Mouse (Mus musculus): ENCODE measurements around the gene Il11. TPM values are rescaled to one million over a fixed set of nuclear protein-coding genes. Genes with fewer than 3 reads are reported as not detected.
"Not testable (repeated sequence)": the region's sequence is repeated elsewhere in the genome, so short reads cannot be mapped to it uniquely, and the experiment has no call there.

The Il11 gene
- polyA plus RNA-seq (2014; fragmentation: Nextera tagmentation; extraction: Ambion mirVana): not detected in 2 replicates

- no peaks in the 10 kb centered on the region for H3K9me3 ChIP-seq (ENCODE audit: low read depth, low read length)
- H3K4me2 ChIP-seq: no peak within 1 kb of the TSS
- H3K4me1 ChIP-seq (ENCODE audit: insufficient read depth): peaks cover 3% of the 10 kb centered on the region; the same call in 1 of the 2 replicates
- WGBS: 66% methylated on average over 2 of the region's 2 CpGs
- no peak within 1 kb of the TSS for H3K27ac ChIP-seq (ENCODE audit: low read depth)
- no peaks in the 10 kb centered on the region for H3K36me3 ChIP-seq (ENCODE audit: insufficient read depth)
- no peak for TF ChIP-seq CTCF (IDR thresholded peaks at IDR 0.05; ENCODE audit: low read depth)
- DNase-seq: no peak
- H3K27me3 ChIP-seq (ENCODE audit: insufficient read depth, low read length): peaks cover 14% of the 10 kb centered on the region
- no peak within 1 kb of the TSS for H3K4me3 ChIP-seq (ENCODE audit: low read depth, low read length)
- H3K9ac ChIP-seq: no peak within 1 kb of the TSS
- no peak for ATAC-seq (ENCODE audit: insufficient read depth)
Measured at GRCm38 (mm10) chr7:4782759-4783158, at the start of gene Il11, which contains the start of gene Tmem190. Il11 (minus strand) TSS chr7:4782859. Tmem190 (plus strand) TSS chr7:4782937.

- Histone ChIP-seq H3K4me1 (ENCODE audit: insufficient read depth) (no peaks in the 10 kb centered on the region), H3K27me3 (ENCODE audit: insufficient read depth, low read length) (peaks cover 9% of the 10 kb centered on the region), H3K9me3 (ENCODE audit: low read depth, low read length) (no peaks in the 10 kb centered on the region), H3K27ac (ENCODE audit: low read depth) (no peak overlapping the region), H3K4me2 (no peak overlapping the region), H3K9ac (no peak overlapping the region), H3K4me3 (ENCODE audit: low read depth, low read length) (no peak overlapping the region), H3K36me3 (ENCODE audit: insufficient read depth) (no peaks in the 10 kb centered on the region)
- WGBS: 10% methylated on average over 12 of the region's 12 CpGs
- no peak for TF ChIP-seq CTCF (IDR thresholded peaks at IDR 0.05; ENCODE audit: low read depth)
- DNase-seq (peak; percentile 33), ATAC-seq (ENCODE audit: insufficient read depth) (no peak)
Measured at GRCm38 (mm10) chr7:4830476-4830875, 47.8 kb upstream of the Il11 start.

GRCm38 (mm10) chr7:4825365-4825764 lies 42.7 kb upstream of the Il11 start:
- H3K27ac ChIP-seq (ENCODE audit: low read depth): no peak overlapping the region
- TF ChIP-seq CTCF (IDR thresholded peaks at IDR 0.05; ENCODE audit: low read depth): no peak
- ATAC-seq (ENCODE audit: insufficient read depth): no peak
- no peak overlapping the region for H3K4me3 ChIP-seq (ENCODE audit: low read depth, low read length)
- no peak overlapping the region for H3K4me2 ChIP-seq
- no peaks in the 10 kb centered on the region for H3K36me3 ChIP-seq (ENCODE audit: insufficient read depth)
- WGBS: 38% methylated on average over 4 of the region's 4 CpGs
- H3K9me3 ChIP-seq (ENCODE audit: low read depth, low read length): no peaks in the 10 kb centered on the region
- DNase-seq: no peak
- H3K9ac ChIP-seq: no peak overlapping the region
- no peaks in the 10 kb centered on the region for H3K4me1 ChIP-seq (ENCODE audit: insufficient read depth)
- H3K27me3 ChIP-seq (ENCODE audit: insufficient read depth, low read length): 0 out of 2 replicates have a peak, but pooled peaks cover 4% of the 10 kb centered on the region

- no peak for TF ChIP-seq CTCF (IDR thresholded peaks at IDR 0.05; ENCODE audit: low read depth)
- no peak overlapping the region for H3K9ac ChIP-seq
- peak overlapping the region; percentile 67 for H3K27ac ChIP-seq (ENCODE audit: low read depth)
- H3K36me3 ChIP-seq (ENCODE audit: insufficient read depth): no peaks in the 10 kb centered on the region
- no peak for DNase-seq
- H3K9me3 ChIP-seq (ENCODE audit: low read depth, low read length): no peaks in the 10 kb centered on the region
- H3K4me3 ChIP-seq (ENCODE audit: low read depth, low read length): no peak overlapping the region
- WGBS: 38% methylated on average over 6 of the region's 6 CpGs
- H3K4me2 ChIP-seq: no peak overlapping the region
- peak; percentile 38; the same call in 1 of the 2 replicates for ATAC-seq (ENCODE audit: insufficient read depth)
- no peaks in the 10 kb centered on the region for H3K27me3 ChIP-seq (ENCODE audit: insufficient read depth, low read length)
- H3K4me1 ChIP-seq (ENCODE audit: insufficient read depth): no peaks in the 10 kb centered on the region
Measured at GRCm38 (mm10) chr7:4822162-4822907, 39.7 kb upstream of the Il11 start.

GRCm38 (mm10) chr7:4821690-4822089 lies 39.0 kb upstream of the Il11 start:
- DNase-seq (no peak), ATAC-seq (ENCODE audit: insufficient read depth) (no peak)
- Histone ChIP-seq H3K27me3 (ENCODE audit: insufficient read depth, low read length) (no peaks in the 10 kb centered on the region), H3K9me3 (ENCODE audit: low read depth, low read length) (no peaks in the 10 kb centered on the region), H3K27ac (ENCODE audit: low read depth) (peak overlapping the region; percentile 67), H3K36me3 (ENCODE audit: insufficient read depth) (no peaks in the 10 kb centered on the region), H3K9ac (no peak overlapping the region), H3K4me1 (ENCODE audit: insufficient read depth) (no peaks in the 10 kb centered on the region), H3K4me3 (ENCODE audit: low read depth, low read length) (no peak overlapping the region), H3K4me2 (no peak overlapping the region)
- no peak for TF ChIP-seq CTCF (IDR thresholded peaks at IDR 0.05; ENCODE audit: low read depth)
- 65% methylated on average over 4 of the region's 4 CpGs for WGBS

- not testable (repeated sequence) for H3K36me3 ChIP-seq (ENCODE audit: insufficient read depth); H3K27ac ChIP-seq (ENCODE audit: low read depth); ATAC-seq (ENCODE audit: insufficient read depth); H3K4me3 ChIP-seq (ENCODE audit: low read depth, low read length); DNase-seq; H3K9ac ChIP-seq; H3K4me1 ChIP-seq (ENCODE audit: insufficient read depth); H3K9me3 ChIP-seq (ENCODE audit: low read depth, low read length); H3K27me3 ChIP-seq (ENCODE audit: insufficient read depth, low read length); H3K4me2 ChIP-seq
- 90% methylated on average over 7 of the region's 7 CpGs for WGBS
Measured at GRCm38 (mm10) chr7:4820925-4821324, 38.3 kb upstream of the Il11 start.

GRCm38 (mm10) chr7:4816559-4816958 lies 33.9 kb upstream of the Il11 start:
- no peaks in the 10 kb centered on the region for H3K36me3 ChIP-seq (ENCODE audit: insufficient read depth)
- no peak for DNase-seq

More at GRCm38 (mm10) chr7:4816559-4816958, 33.9 kb upstream of the Il11 start:
- H3K4me1 ChIP-seq (ENCODE audit: insufficient read depth): peaks cover 6% of the 10 kb centered on the region; the same call in 1 of the 2 replicates
- no peak for ATAC-seq (ENCODE audit: insufficient read depth)
- H3K9me3 ChIP-seq (ENCODE audit: low read depth, low read length): no peaks in the 10 kb centered on the region
- H3K27me3 ChIP-seq (ENCODE audit: insufficient read depth, low read length): no peaks in the 10 kb centered on the region
- no peak overlapping the region for H3K4me3 ChIP-seq (ENCODE audit: low read depth, low read length)
- no peak overlapping the region for H3K9ac ChIP-seq
- no peak overlapping the region for H3K27ac ChIP-seq (ENCODE audit: low read depth)
- no peak for TF ChIP-seq CTCF (IDR thresholded peaks at IDR 0.05; ENCODE audit: low read depth)
- H3K4me2 ChIP-seq: no peak overlapping the region

Data from lung, embryonic 14.5 days (tissue).